Mouse (Mus musculus): ENCODE measurements at regions not wholly inside any gene's neighbourhood (a gene's known extent, or its start where the extent isn't known, plus 50 kb on each side); places are given as distances from the start of the nearest gene placed in this dataset.

DNA sequence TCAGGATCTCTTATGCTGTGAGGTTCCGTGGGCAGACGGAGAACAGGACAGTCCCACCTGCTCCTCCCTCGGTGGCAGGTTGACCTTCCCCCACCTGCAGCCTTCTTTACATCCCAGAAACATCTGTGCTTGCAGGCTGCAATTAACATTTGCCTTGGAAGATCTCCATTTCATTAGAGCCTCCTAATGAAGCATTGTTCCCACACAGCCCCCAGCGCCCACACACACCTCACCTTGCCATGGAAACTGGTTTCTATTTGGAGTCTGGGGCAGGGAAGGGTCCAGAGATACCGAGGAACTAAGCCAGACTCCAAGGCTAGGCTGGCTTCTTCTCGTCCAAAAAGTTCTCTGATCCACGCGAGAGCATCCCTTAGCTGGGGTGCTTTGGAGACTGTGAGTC lies 56.6 kb upstream of the Rpl38 start:
- WGBS: 71% methylated on average over 8 of the region's 8 CpGs
- H3K9ac ChIP-seq: no peak overlapping the region
- no peaks in the 10 kb centered on the region for H3K4me1 ChIP-seq
- no peaks in the 10 kb centered on the region for H3K36me3 ChIP-seq (ENCODE audit: poor library complexity, severe bottlenecking)
- H3K27ac ChIP-seq: no peak overlapping the region
- H3K4me3 ChIP-seq: no peak overlapping the region
- no peak for ATAC-seq
- H3K4me2 ChIP-seq: no peak overlapping the region
- H3K27me3 ChIP-seq: no peaks in the 10 kb centered on the region
- no peaks in the 10 kb centered on the region for H3K9me3 ChIP-seq (replicated peaks)

DNA sequence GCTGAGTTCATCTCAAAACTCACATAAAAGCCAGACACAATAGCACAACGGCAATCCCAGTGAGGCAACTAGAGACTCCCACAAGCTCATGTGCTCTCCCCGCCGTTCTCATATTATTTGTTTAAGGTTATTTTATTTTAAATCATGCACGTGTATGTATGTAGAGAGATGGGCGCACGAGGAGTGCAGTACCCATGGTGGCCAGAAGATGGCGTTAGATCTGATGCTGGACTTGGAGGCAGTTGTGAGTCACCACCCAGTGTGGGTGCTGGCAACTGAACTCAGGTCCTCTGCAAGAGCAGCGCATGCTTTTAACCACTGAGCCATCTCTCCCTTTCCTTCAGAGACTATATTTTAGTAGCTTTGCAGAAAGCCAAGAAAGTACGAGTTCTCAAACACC lies 60.3 kb upstream of the Rpl38 start:
- no peaks in the 10 kb centered on the region for H3K9me3 ChIP-seq (replicated peaks)
- ATAC-seq: no peak

DNA sequence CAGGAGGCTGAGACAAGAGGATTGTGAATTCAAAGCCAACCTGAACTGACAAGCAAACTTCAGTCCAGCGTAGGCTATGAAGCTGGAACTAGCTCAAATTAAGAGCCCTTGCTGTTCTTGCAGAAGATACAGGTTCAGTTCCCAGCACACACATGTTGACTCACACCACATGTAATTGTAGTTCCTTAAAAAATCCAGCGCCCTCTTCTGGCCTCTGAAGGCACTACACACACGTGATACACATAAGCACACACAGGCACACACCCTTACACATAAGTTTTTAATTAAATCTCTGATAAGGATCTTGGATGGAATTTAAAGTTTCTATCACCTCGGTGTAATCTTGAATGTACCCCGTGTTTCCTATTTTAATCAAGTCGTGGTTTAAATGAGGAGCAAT lies 65.2 kb upstream of the Rpl38 start:
- peaks cover 2% of the 10 kb centered on the region; the same call in 1 of the 2 replicates for H3K4me1 ChIP-seq
- no peak overlapping the region for H3K27ac ChIP-seq
- H3K9ac ChIP-seq: no peak overlapping the region
- no peaks in the 10 kb centered on the region for H3K36me3 ChIP-seq (ENCODE audit: poor library complexity, severe bottlenecking)
- H3K27me3 ChIP-seq: no peaks in the 10 kb centered on the region
- no peak for ATAC-seq
- no peak overlapping the region for H3K4me2 ChIP-seq
- no peak overlapping the region for H3K4me3 ChIP-seq
- no peaks in the 10 kb centered on the region for H3K9me3 ChIP-seq (replicated peaks)
- 74% methylated on average over 6 of the region's 6 CpGs for WGBS

More for the DNA sequence above, 60.3 kb upstream of the Rpl38 start:
- no peak overlapping the region for H3K4me2 ChIP-seq
- H3K27ac ChIP-seq: no peak overlapping the region
- no peak overlapping the region for H3K4me3 ChIP-seq
- no peaks in the 10 kb centered on the region for H3K4me1 ChIP-seq
- 92% methylated on average over 9 of the region's 9 CpGs for WGBS
- no peaks in the 10 kb centered on the region for H3K27me3 ChIP-seq
- H3K9ac ChIP-seq: no peak overlapping the region
- no peaks in the 10 kb centered on the region for H3K36me3 ChIP-seq (ENCODE audit: poor library complexity, severe bottlenecking)

DNA sequence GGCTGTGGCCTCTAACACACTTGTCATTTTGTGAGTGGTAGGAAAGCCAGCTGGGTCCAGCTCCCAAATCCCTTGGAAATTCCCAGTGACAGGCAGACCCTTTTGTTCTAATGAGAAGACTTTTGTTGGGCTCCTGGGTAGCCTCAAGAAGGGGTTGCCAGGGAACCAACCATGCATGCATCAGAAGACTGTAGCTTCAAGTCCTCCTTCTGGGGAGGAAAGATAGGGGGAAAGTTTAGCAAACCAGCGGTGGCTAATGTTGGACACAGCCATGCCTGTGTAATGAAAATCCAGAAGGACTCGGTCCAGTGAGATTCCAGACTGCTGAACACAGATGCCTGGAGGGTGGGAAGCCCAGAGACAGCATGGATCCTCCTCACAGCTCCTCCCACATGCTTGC lies 71.1 kb upstream of the Rpl38 start:
- WGBS: 10% methylated on average over 2 of the region's 2 CpGs
- no peak overlapping the region for H3K9ac ChIP-seq
- H3K36me3 ChIP-seq (ENCODE audit: poor library complexity, severe bottlenecking): no peaks in the 10 kb centered on the region
- no peak overlapping the region for H3K4me3 ChIP-seq
- H3K4me1 ChIP-seq: peaks cover 21% of the 10 kb centered on the region
- peak overlapping the region; percentile 2; the same call in 1 of the 2 replicates for H3K4me2 ChIP-seq
- peak overlapping the region; percentile 75 for H3K27ac ChIP-seq
- no peaks in the 10 kb centered on the region for H3K27me3 ChIP-seq
- H3K9me3 ChIP-seq (replicated peaks): no peaks in the 10 kb centered on the region
- ATAC-seq: peak; percentile 76

DNA sequence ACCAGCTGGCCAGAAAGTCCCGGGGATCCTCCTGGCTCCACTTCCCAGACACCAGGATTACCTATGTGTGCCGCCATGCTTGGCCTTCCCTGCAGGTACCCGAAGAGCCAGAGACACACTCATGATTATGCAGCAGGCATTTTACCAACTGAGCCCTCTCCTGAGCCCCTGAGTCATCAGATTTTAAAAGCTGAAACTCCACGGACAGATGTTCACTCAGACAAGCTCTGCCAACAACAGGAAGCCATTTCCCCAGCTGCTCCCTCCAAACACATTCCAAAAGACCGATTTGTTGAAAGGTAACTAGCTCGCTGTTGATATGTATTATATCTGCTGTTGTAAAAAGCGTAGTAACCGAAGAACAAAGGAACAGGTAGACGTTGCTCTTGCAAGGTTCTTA lies 75.4 kb upstream of the Rpl38 start:
- Histone ChIP-seq H3K9ac (no peak overlapping the region), H3K27ac (peak overlapping the region; percentile 25; the same call in 1 of the 2 replicates), H3K4me1 (peaks cover 23% of the 10 kb centered on the region), H3K4me3 (no peak overlapping the region), H3K36me3 (ENCODE audit: poor library complexity, severe bottlenecking) (no peaks in the 10 kb centered on the region), H3K4me2 (no peak overlapping the region), H3K9me3 (replicated peaks) (no peaks in the 10 kb centered on the region), H3K27me3 (no peaks in the 10 kb centered on the region)
- ATAC-seq: no peak
- 77% methylated on average over 9 of the region's 9 CpGs for WGBS

DNA sequence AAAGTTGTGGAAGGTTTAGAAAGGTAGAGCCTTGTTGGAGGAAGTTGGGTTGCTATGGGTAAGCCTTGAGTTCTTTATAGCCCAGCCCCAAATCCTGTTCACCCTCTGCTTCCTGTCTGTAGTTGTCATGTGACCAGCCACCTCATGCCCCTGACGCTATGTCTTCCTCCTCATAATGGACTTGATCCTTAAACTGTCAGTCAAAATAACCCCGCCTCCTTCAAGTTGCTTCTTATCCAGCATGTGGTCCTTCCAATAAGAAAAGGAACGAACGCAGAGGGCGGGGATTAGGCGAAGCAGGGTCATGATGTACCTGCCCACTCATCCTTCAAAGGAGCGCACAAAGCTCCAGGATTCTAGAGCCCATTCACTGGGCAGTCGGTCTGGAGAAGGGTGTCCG lies 79.8 kb upstream of the Rpl38 start:
- 0 out of 2 replicates have a peak, but pooled peaks cover 8% of the 10 kb centered on the region for H3K9me3 ChIP-seq (replicated peaks)
- no peak overlapping the region for H3K4me2 ChIP-seq
- ATAC-seq: no peak
- H3K4me3 ChIP-seq: no peak overlapping the region
- H3K36me3 ChIP-seq (ENCODE audit: poor library complexity, severe bottlenecking): no peaks in the 10 kb centered on the region
- no peak overlapping the region for H3K9ac ChIP-seq
- no peaks in the 10 kb centered on the region for H3K27me3 ChIP-seq
- WGBS: 68% methylated on average over 9 of the region's 9 CpGs
- no peak overlapping the region for H3K27ac ChIP-seq
- H3K4me1 ChIP-seq: peaks cover 5% of the 10 kb centered on the region; the same call in 1 of the 2 replicates

DNA sequence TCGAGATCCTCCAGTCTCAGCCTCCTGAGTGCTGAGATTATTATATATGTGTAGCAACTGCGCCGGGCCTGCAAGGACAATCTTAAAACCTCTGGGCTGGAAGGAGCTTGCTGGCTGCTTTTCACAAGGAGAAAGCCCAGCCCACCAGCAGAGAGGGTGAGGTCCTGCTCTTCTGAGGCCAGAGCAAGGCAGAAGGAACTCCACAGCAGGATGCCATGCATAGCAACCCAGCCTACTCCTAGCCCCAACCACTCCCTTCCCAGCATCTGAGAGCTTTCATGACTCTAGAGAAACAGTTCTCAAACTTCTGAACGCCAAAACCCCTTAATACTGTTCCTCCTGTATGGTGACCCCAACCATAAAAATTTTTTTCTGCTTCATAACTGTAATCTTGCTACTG lies 80.3 kb upstream of the Rpl38 start:
- Histone ChIP-seq H3K4me3 (no peak overlapping the region), H3K9ac (no peak overlapping the region), H3K4me1 (peaks cover 5% of the 10 kb centered on the region; the same call in 1 of the 2 replicates), H3K27me3 (no peaks in the 10 kb centered on the region), H3K4me2 (no peak overlapping the region), H3K36me3 (ENCODE audit: poor library complexity, severe bottlenecking) (no peaks in the 10 kb centered on the region), H3K27ac (no peak overlapping the region), H3K9me3 (replicated peaks) (0 out of 2 replicates have a peak, but pooled peaks cover 8% of the 10 kb centered on the region)
- no peak for ATAC-seq
- WGBS: 93% methylated on average over 4 of the region's 4 CpGs

DNA sequence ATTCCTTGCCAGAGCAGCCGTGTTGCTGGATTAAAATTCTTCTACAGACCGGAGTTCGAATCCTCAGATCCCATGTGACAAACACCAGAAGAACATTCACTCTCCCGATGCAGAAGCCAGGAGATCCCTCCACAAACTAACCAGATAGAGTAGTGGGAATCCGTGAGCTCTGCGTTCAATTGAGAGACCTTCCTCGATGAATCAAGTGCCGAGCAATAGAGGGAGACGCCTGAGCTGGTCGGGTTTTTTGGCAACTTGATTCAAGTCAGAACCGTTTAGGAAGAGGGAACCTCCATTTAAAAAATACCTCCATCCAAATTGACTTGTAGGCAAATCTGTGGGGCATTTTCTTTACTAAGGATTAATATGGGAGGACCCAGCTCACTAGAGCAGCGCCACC lies 81.9 kb upstream of the Rpl38 start:
- Histone ChIP-seq H3K27ac (no peak overlapping the region), H3K4me3 (no peak overlapping the region), H3K36me3 (ENCODE audit: poor library complexity, severe bottlenecking) (no peaks in the 10 kb centered on the region), H3K9me3 (replicated peaks) (0 out of 2 replicates have a peak, but pooled peaks cover 8% of the 10 kb centered on the region), H3K4me1 (peaks cover 5% of the 10 kb centered on the region; the same call in 1 of the 2 replicates), H3K9ac (no peak overlapping the region), H3K27me3 (no peaks in the 10 kb centered on the region), H3K4me2 (no peak overlapping the region)
- WGBS: 89% methylated on average over 12 of the region's 12 CpGs
- ATAC-seq: no peak

DNA sequence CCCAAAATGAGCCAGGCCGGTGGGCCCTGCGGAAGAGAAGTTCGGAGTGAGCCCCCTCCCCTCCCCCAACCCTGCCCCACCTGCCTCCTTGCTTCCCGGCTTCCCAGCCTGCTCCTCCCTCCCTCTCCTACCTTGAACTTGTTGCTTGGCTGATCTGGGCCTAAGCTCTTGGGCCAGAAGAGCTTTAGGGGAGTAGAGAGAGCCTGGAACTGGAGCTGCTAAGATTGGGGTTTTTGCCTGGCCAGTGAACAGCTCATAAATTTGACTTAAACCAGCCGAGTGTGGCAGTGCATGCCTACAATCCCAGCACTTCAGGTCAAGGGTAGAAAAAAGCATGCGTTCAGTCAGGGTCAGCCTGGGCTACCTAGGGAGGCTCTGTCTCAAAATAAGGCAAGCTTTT lies 83.5 kb upstream of the Rpl38 start:
- H3K4me2 ChIP-seq: no peak overlapping the region
- WGBS: 73% methylated on average over 6 of the region's 6 CpGs
- H3K36me3 ChIP-seq (ENCODE audit: poor library complexity, severe bottlenecking): no peaks in the 10 kb centered on the region
- H3K4me3 ChIP-seq: no peak overlapping the region
- H3K27ac ChIP-seq: no peak overlapping the region
- H3K4me1 ChIP-seq: peaks cover 5% of the 10 kb centered on the region; the same call in 1 of the 2 replicates
- 0 out of 2 replicates have a peak, but pooled peaks cover 8% of the 10 kb centered on the region for H3K9me3 ChIP-seq (replicated peaks)
- no peak for ATAC-seq
- H3K9ac ChIP-seq: no peak overlapping the region
- no peaks in the 10 kb centered on the region for H3K27me3 ChIP-seq

DNA sequence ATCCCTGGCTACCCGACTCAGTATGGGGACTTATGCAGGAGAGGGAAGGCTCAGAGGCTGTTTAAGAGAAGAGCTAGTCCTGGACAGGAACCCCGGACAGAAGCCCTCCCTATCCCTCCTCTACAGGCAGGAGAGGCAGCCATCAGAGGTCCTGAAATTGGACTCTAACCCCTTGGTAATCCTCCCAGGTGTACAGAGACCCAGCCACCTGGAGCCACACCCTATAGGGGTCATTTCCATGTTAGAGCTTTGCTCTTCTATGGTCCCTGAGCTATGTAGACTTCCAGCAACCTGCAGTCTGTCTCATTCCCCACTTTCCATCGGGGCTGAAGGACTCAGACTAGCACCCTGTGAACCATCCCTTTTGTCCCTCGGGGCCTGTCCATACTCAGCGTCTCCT lies 84.2 kb upstream of the Rpl38 start:
- Histone ChIP-seq H3K36me3 (ENCODE audit: poor library complexity, severe bottlenecking) (no peaks in the 10 kb centered on the region), H3K4me2 (no peak overlapping the region), H3K4me3 (no peak overlapping the region), H3K4me1 (no peaks in the 10 kb centered on the region), H3K27ac (no peak overlapping the region), H3K9me3 (replicated peaks) (0 out of 2 replicates have a peak, but pooled peaks cover 8% of the 10 kb centered on the region), H3K27me3 (no peaks in the 10 kb centered on the region), H3K9ac (no peak overlapping the region)
- no peak for ATAC-seq
- 78% methylated on average over 5 of the region's 5 CpGs for WGBS

DNA sequence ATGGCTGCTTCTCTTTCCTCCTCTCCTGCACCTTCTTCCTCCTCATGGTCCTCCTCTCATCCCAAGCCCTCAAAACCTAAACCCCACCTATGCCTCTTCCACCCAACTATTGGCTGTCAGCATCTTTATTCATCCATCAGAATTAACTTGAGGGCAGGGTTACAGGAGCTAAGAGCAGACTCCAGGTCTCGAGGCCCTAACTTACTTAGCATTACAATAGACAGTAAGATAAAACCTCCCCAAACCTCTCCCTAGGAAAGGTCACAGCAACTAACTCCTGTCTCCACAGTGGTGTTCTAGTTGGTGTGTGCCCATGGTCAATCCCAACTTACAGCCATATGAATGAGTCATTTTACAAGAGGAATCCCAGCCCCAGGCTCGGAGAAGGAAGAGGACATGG lies 88.3 kb upstream of the Rpl38 start:
- no peak overlapping the region for H3K9ac ChIP-seq
- no peaks in the 10 kb centered on the region for H3K4me1 ChIP-seq
- H3K9me3 ChIP-seq (replicated peaks): peaks cover 13% of the 10 kb centered on the region
- H3K4me2 ChIP-seq: no peak overlapping the region
- no peaks in the 10 kb centered on the region for H3K36me3 ChIP-seq (ENCODE audit: poor library complexity, severe bottlenecking)
- H3K27me3 ChIP-seq: no peaks in the 10 kb centered on the region
- H3K4me3 ChIP-seq: no peak overlapping the region
- WGBS: 57% methylated on average over 2 of the region's 2 CpGs
- no peak for ATAC-seq
- no peak overlapping the region for H3K27ac ChIP-seq

DNA sequence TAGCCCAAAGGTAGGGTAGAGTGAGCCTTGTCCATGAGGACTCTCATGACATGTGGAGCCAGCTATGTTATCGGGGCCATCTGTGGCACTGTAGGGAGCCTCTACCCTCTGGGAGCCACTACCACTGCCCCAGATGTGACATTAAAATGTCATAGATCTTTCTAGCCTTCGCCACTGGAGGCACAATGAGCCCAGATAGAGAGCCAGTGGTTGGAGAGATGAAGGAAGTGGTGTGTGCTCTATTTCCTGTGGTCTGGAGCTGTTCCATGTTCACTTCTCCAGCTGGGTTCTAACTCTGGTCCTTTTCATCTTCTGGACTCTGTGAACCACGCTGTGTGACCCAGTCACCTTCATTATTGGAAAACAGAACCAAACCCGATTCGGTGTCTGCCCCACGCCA lies 89.8 kb upstream of the Rpl38 start:
- Histone ChIP-seq H3K27ac (no peak overlapping the region), H3K9ac (no peak overlapping the region)
- no peak for ATAC-seq

DNA sequence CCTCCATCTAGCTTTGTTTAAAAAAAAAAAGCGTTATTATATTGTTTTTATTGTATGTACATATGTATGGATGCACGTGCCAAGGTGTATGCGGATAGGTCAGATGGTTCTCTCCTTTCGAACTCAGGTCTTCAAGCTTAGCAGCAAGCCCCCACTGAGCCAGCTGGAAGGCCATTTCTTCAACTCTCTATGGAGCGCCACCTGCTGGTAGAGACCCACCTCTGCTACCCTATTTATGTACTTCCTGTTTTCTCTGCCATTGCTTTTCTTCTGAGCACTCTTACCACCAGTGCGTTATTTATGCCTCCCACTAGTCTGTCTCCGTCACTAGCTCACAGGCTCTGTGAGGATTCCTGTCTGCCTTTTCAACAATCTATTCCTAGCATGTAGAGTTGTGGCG lies 91.5 kb upstream of the Rpl38 start:
- WGBS: 90% methylated on average over 8 of the region's 8 CpGs
- Histone ChIP-seq H3K4me1 (no peaks in the 10 kb centered on the region), H3K9ac (no peak overlapping the region), H3K36me3 (ENCODE audit: poor library complexity, severe bottlenecking) (no peaks in the 10 kb centered on the region), H3K27me3 (no peaks in the 10 kb centered on the region), H3K27ac (no peak overlapping the region), H3K9me3 (replicated peaks) (peaks cover 14% of the 10 kb centered on the region), H3K4me3 (no peak overlapping the region), H3K4me2 (no peak overlapping the region)
- ATAC-seq: no peak

More for the DNA sequence above, 89.8 kb upstream of the Rpl38 start:
- Histone ChIP-seq H3K4me2 (no peak overlapping the region), H3K4me3 (no peak overlapping the region), H3K4me1 (no peaks in the 10 kb centered on the region), H3K9me3 (replicated peaks) (peaks cover 14% of the 10 kb centered on the region), H3K36me3 (ENCODE audit: poor library complexity, severe bottlenecking) (no peaks in the 10 kb centered on the region), H3K27me3 (no peaks in the 10 kb centered on the region)
- WGBS: 90% methylated on average over 6 of the region's 6 CpGs
